10 mouse cellular contexts compared by ENCODE assay signal in genomic region chr2:124792633-124793036, GRCm38 (mm10).
DNase-seq lines count a peak whose midpoint lies in the region; ATAC-seq and TF ChIP-seq lines count a peak whose summit lies in the region.
"Had no signal": no experiment of that assay in that cellular context is flagged by ENCODE, and none has a peak within 500 bp of the region (broad histone marks: within the 10 kb centered on the region; RNA-seq: fewer than 3 reads in every experiment).

No protein-coding gene starts in this region.

- no peak overlapping the region for H3K4me3 ChIP-seq in midbrain, embryonic 14.5 days (replicated peaks; ENCODE audit: low read depth, low read length)
- no peak overlapping the region for H3K4me3 ChIP-seq in kidney, adult 2 months (ENCODE audit: insufficient read depth, low read depth, low read length)
- H3K4me3 ChIP-seq: limb, embryonic 15.5 days had no signal

- H3K9me3 ChIP-seq in midbrain, embryonic 14.5 days (ENCODE audit: control insufficient read depth, low read length) = no peaks in the 10 kb centered on the region
- H3K9me3 ChIP-seq: limb, embryonic 15.5 days had no signal

- no peaks in the 10 kb centered on the region for H3K27me3 ChIP-seq in midbrain, embryonic 14.5 days (ENCODE audit: control insufficient read depth, insufficient read depth, low read length)
- no peaks in the 10 kb centered on the region for H3K27me3 ChIP-seq in kidney, adult 2 months (replicated peaks; ENCODE audit: control insufficient read depth, insufficient read depth, low read length)
- H3K27me3 ChIP-seq: limb, embryonic 15.5 days had no signal

- H3K4me2 ChIP-seq in midbrain, embryonic 14.5 days (ENCODE audit: low read length) = 0 out of 2 replicates have a peak overlapping the region, but pooled peaks have one; percentile 1
- H3K4me2 ChIP-seq: limb, embryonic 15.5 days had no signal

- H3K36me3 ChIP-seq in midbrain, embryonic 14.5 days (ENCODE audit: control insufficient read depth, insufficient read depth, low read length) = no peaks in the 10 kb centered on the region
- no peaks in the 10 kb centered on the region for H3K36me3 ChIP-seq in kidney, adult 2 months (ENCODE audit: control insufficient read depth, insufficient read depth, low read length)
- H3K36me3 ChIP-seq: limb, embryonic 15.5 days had no signal

- WGBS in midbrain, embryonic 14.5 days = 16% methylated on average over 7 of the region's 7 CpGs
- WGBS in kidney, adult 2 months = 71% methylated on average over 7 of the region's 7 CpGs

- no peak for TF ChIP-seq CTCF in kidney, adult 2 months (conservative IDR thresholded peaks at IDR 0.05; ENCODE audit: insufficient read depth, insufficient read length, low read depth, low read length)

- no peak for TF ChIP-seq POLR2A in kidney, adult 2 months (IDR thresholded peaks at IDR 0.05; ENCODE audit: low read depth, low read length)

- ATAC-seq in midbrain, embryonic 14.5 days (ENCODE audit: low FRiP score, low TSS enrichment) = peak; percentile 53; the same call in 1 of the 2 replicates

- no peaks in the 10 kb centered on the region for H3K4me1 ChIP-seq in midbrain, embryonic 14.5 days (ENCODE audit: control insufficient read depth, insufficient read depth, low read length)
- no peaks in the 10 kb centered on the region for H3K4me1 ChIP-seq in kidney, adult 2 months (ENCODE audit: control insufficient read depth, insufficient read depth, low read length)
- H3K4me1 ChIP-seq: limb, embryonic 15.5 days had no signal

- H3K9ac ChIP-seq in midbrain, embryonic 14.5 days (replicated peaks; ENCODE audit: low read length) = no peak overlapping the region
- H3K9ac ChIP-seq: limb, embryonic 15.5 days had no signal

- H3K27ac ChIP-seq in midbrain, embryonic 14.5 days (replicated peaks; ENCODE audit: low read depth, low read length) = no peak overlapping the region
- no peak overlapping the region for H3K27ac ChIP-seq in kidney, adult 2 months (ENCODE audit: insufficient read depth, low read depth, low read length)
- H3K27ac ChIP-seq: limb, embryonic 15.5 days had no signal

- DNase-seq in heart, adult 11 months = peak; percentile 13
- no peak for DNase-seq in heart, postnatal 14 days
- DNase-seq in Muller cell, postnatal 12 days (ENCODE audit: inconsistent ontology term) = peak; percentile 93
- peak; percentile 94 to 95 for DNase-seq in cerebellum, postnatal 10 days
- DNase-seq in midbrain, embryonic 14.5 days = peak; percentile 66
- DNase-seq in kidney, adult 2 months = no peak
- DNase-seq in kidney, adult 8-10 months = no peak
- no peak for DNase-seq in left cerebral cortex, postnatal 36 days (ENCODE audit: low spot score in 2 of 2)
- DNase-seq: kidney, postnatal 25 days had no signal

- intact Hi-C loops in heart, postnatal 14 days (cut with DNase I) = no loop called here
- intact Hi-C loops in left cerebral cortex, postnatal 36 days (cut with DNase I) = no loop called here

Comparison
In these comparisons a context has a peak if more than half of its experiments do, and no peak if none do; other contexts are left out.
1. DNase-seq: peak in heart, adult 11 months (single experiment), Muller cell, postnatal 12 days (single experiment), cerebellum, postnatal 10 days (2 of 2) and midbrain, embryonic 14.5 days (single experiment); none in heart, postnatal 14 days (0 of 2), kidney, adult 2 months (single experiment), kidney, adult 8-10 months (0 of 2) and left cerebral cortex, postnatal 36 days (0 of 2).